Mouse (Mus musculus) neural tube, embryonic 14.5 days (tissue): ENCODE results near the gene Slc17a9. TPM values are rescaled to one million over a fixed set of nuclear protein-coding genes. Genes with fewer than 3 reads are reported as not detected.

Source experiments
- ATAC-seq: fragments of 200-750 bp; cut with Nextera tagmentation; 2 replicates; pipeline ENCODE4 v1.8.0; 2017; ENCODE audit warnings: low read depth, mild to moderate bottlenecking, moderate TSS enrichment, moderate library complexity
- H3K27ac ChIP-seq: fragments of 300-500 bp; sonication (generic); 2 replicates; pipeline ENCODE4 v1.5.1; 2014; ENCODE audit warnings: low read depth, mild to moderate bottlenecking, control low read depth, low read length, moderate library complexity, mixed read lengths
- H3K27me3 ChIP-seq: fragments of 300-500 bp; sonication (generic); 2 replicates; pipeline ENCODE4 v1.6.1; 2014; ENCODE audit warnings: low read length; ENCODE audit not compliant: control insufficient read depth, insufficient read depth
- H3K36me3 ChIP-seq: fragments of 300-500 bp; sonication (generic); 2 replicates; pipeline ENCODE4 v1.6.1; 2014; ENCODE audit warnings: low read length, mixed read lengths; ENCODE audit not compliant: control insufficient read depth, insufficient read depth
- H3K4me1 ChIP-seq: fragments of 300-500 bp; sonication (generic); 2 replicates; pipeline ENCODE4 v1.6.1; 2014; ENCODE audit warnings: low read length; ENCODE audit not compliant: control insufficient read depth, insufficient read depth
- H3K4me2 ChIP-seq: fragments of 300-500 bp; sonication (generic); 2 replicates; pipeline ENCODE4 v1.6.1; 2014; ENCODE audit warnings: mild to moderate bottlenecking, low read depth, low read length, control low read depth
- H3K4me3 ChIP-seq: fragments of 300-500 bp; sonication (generic); 2 replicates; pipeline ENCODE4 v1.5.1; 2014; ENCODE audit warnings: low read depth, low read length, control low read depth, mixed read lengths
- H3K9ac ChIP-seq: fragments of 300-500 bp; sonication (generic); replicated peaks from 2 replicates; pipeline ENCODE4 v1.6.1; 2014; ENCODE audit warnings: low read depth, mild to moderate bottlenecking, control low read depth, low read length, mixed read lengths
- H3K9me3 ChIP-seq: fragments of 300-500 bp; sonication (generic); 2 replicates; pipeline ENCODE4 v1.6.1; 2016; ENCODE audit warnings: low read length; ENCODE audit not compliant: control insufficient read depth
- WGBS: fragments of 180-500 bp; shearing (Covaris S2); extraction: QIAGEN DNeasy Blood & Tissue Kit; methylation state at CpG from one replicate; pipeline ENCODE4 v1.1.7; 2014; 5-methylcytosine and 5-hydroxymethylcytosine counted together
- polyA plus RNA-seq: library from polyadenylated mRNA; unstranded; fragments of >200 nt; fragmentation: Nextera tagmentation; extraction: Ambion mirVana; gene quantifications from 2 replicates; pipeline ENCODE4 v1.2.1, GENCODE M21; 2014

The Slc17a9 gene
- polyA plus RNA-seq, 1 experiment from 2014 or later: 0.21 TPM

DNA sequence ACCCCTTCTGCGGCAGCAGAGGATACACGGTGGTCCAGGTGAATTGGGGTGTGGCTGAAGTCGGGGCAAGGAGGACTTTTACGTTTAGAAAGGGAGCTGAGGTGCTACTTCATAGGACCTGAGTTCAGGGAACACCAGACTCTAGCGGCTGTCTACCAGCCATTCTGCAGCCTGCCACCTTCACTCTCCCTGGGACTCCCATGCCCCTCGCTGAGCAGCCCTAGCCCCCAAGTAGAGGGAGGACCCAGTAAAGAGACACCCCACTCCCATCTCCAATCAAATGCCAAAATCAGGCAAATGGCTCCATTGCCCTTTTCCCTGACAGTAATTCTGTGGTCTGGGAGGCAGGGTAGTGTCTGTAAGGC lies 333 bp downstream of the Slc17a9 start:
- 13% methylated on average over 6 of the region's 6 CpGs for WGBS
- no peak for ATAC-seq

DNA sequence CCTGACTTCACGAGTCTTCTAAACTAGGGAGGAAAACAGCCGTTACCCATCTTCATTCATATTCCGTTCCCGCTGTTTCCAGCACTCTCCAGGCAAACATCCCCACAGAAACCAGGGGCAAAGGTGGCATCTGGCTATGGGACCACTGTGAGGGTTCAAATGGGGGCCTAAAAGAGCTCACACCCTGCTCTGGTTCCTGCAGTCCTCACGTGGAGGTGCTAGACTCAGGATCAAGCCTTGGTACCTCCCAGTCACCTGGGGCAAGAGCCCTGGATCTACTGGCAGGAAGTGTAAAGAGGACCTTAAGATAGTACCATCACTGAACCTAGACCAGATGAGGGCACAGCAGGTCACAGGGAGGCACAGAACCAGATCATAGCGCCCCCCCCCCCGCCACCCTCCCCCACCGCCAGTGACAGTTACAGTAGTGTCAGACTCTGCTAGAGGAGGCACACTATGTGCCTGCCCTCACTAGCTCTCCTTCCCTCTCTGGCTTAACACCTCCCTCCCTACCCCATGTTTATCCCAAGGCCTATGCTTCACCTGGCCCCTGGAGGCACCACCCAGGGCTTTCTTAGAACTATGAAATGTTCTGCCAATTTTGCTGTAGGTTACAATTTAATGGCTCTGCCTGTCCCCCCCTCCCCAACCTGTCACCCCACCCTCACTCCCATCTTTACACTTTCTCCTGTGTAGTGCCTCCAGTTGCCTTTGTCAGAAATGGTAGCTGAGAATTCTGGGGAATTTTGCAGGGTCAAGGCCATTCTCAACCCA lies 980 bp downstream of the Slc17a9 start:
- WGBS: 37% methylated on average over 8 of the region's 8 CpGs
- ATAC-seq: no peak

More for the DNA sequence above, 333 bp downstream of the Slc17a9 start:
- Histone ChIP-seq H3K4me1 (no peaks in the 10 kb centered on the region), H3K9me3 (no peaks in the 10 kb centered on the region), H3K36me3 (peaks cover 28% of the 10 kb centered on the region), H3K9ac (no peak overlapping the region), H3K4me3 (no peak overlapping the region), H3K27ac (no peak overlapping the region), H3K27me3 (no peaks in the 10 kb centered on the region), H3K4me2 (no peak overlapping the region)

DNA sequence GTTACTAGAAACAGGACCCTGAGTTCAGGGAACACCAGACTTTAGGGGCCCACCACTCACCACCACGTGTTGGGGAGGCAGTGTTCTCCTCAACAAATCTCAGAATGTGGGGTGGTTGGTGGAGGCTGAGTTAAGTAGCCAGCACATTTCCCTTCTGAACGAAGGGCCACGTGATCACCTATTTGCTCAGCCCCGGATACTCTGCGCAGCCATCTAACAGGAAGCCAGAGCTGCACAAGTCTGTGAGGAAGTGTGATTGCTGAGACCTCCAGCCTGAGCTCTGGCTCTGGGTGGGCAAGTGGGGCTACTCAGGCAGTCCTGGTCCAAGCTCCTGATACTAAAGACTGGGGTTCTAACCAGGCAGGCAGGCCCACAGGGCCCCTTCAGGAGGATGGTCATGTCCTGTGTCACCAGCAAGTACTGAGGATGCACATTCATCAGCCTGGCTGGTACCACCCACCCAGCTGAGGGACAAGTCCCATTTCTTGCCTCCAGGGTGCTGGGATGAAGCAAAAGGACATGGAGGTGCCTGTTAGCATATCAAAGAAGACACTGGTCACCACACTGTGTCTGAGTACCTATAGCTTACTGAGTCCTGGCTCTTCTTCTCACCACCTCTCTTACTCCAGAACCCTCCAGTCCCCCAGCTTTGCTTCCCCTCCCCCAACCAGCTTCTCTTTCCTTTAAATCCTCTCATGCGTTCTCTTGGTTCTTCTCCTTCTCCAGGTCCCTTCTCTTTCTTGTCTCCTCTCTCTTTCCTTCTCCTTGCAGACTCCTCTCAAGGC lies 1.8 kb downstream of the Slc17a9 start:
- Histone ChIP-seq H3K4me1 (no peaks in the 10 kb centered on the region), H3K9ac (no peak overlapping the region), H3K27me3 (no peaks in the 10 kb centered on the region), H3K36me3 (peaks cover 14% of the 10 kb centered on the region), H3K4me2 (no peak overlapping the region), H3K9me3 (no peaks in the 10 kb centered on the region), H3K27ac (no peak overlapping the region), H3K4me3 (no peak overlapping the region)
- no peak for ATAC-seq
- 79% methylated on average over 6 of the region's 6 CpGs for WGBS

More for the DNA sequence above, 980 bp downstream of the Slc17a9 start:
- no peak overlapping the region for H3K9ac ChIP-seq
- no peak overlapping the region for H3K4me3 ChIP-seq
- H3K4me1 ChIP-seq: no peaks in the 10 kb centered on the region
- H3K9me3 ChIP-seq: no peaks in the 10 kb centered on the region
- no peak overlapping the region for H3K4me2 ChIP-seq
- no peaks in the 10 kb centered on the region for H3K27me3 ChIP-seq
- H3K27ac ChIP-seq: no peak overlapping the region
- peaks cover 23% of the 10 kb centered on the region for H3K36me3 ChIP-seq

DNA sequence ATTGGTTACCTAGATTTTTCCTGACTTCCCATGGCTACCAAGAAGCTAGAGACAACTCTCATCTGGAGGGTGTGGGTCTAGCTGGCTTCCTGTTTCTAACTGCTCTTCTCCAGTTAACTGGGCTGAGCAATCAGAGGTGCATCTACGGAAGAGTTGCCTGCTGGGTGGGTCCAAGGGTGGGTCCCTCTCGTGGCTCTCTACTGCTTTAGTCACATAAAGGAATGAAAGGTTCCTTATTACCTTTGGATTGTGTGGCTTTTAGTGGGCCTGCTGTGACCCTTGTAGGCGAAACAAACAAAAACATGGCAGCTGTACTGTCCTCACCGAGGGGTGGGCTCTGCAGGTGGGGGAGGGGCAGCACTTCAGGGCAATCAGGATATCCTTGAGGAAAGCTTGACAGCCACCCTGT lies 2.6 kb downstream of the Slc17a9 start:
- H3K4me2 ChIP-seq: no peak overlapping the region
- no peak for ATAC-seq
- H3K27ac ChIP-seq: no peak overlapping the region
- H3K9ac ChIP-seq: no peak overlapping the region
- 32% methylated on average over 4 of the region's 4 CpGs for WGBS
- no peaks in the 10 kb centered on the region for H3K4me1 ChIP-seq
- no peaks in the 10 kb centered on the region for H3K27me3 ChIP-seq
- H3K4me3 ChIP-seq: no peak overlapping the region
- H3K9me3 ChIP-seq: no peaks in the 10 kb centered on the region
- H3K36me3 ChIP-seq: peaks cover 9% of the 10 kb centered on the region

DNA sequence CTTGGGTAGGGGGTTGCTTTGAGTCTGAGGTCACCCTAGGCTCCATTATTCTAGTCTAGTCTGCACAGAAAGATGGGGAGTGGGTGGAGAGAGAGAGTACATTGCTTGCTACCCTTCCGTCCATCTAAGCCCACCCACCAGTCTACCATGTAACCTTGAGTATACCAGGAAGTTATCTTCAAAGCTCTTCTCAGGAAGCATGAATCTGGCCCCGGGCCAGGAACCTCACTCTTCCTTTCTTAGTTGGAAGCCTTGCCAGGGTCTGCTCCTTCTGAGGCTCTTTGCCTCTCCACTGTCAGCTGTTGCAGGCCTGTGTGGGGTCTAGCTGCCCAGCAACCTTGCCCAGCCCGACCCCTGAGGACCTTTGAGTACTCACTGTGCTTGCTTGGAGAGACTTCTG lies 6.0 kb downstream of the Slc17a9 start:
- 83% methylated on average over 3 of the region's 3 CpGs for WGBS
- H3K9me3 ChIP-seq: no peaks in the 10 kb centered on the region
- no peak for ATAC-seq
- H3K27ac ChIP-seq: no peak overlapping the region
- H3K4me3 ChIP-seq: no peak overlapping the region
- no peak overlapping the region for H3K9ac ChIP-seq
- H3K4me1 ChIP-seq: no peaks in the 10 kb centered on the region
- H3K27me3 ChIP-seq: no peaks in the 10 kb centered on the region
- H3K36me3 ChIP-seq: no peaks in the 10 kb centered on the region
- H3K4me2 ChIP-seq: no peak overlapping the region

DNA sequence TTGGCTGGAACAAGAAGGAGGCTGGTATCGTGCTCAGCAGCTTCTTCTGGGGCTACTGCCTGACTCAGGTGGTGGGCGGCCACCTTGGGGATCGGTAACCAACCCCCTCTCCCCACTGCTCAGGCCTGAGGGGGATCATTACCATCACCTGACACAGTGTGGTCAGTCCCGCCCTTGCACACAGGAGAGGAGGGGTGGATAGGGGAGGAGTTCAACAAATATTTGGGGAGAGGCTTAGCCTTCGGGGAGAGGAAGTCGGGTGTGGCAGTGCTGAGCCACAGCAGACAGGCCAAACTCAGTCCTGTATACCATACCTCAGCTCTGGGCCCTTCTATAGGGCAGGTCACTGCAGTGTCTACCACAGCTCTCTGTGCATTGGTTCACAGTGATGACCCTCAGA lies 6.9 kb downstream of the Slc17a9 start:
- no peak for ATAC-seq
- H3K27me3 ChIP-seq: no peaks in the 10 kb centered on the region
- WGBS: 73% methylated on average over 6 of the region's 6 CpGs

DNA sequence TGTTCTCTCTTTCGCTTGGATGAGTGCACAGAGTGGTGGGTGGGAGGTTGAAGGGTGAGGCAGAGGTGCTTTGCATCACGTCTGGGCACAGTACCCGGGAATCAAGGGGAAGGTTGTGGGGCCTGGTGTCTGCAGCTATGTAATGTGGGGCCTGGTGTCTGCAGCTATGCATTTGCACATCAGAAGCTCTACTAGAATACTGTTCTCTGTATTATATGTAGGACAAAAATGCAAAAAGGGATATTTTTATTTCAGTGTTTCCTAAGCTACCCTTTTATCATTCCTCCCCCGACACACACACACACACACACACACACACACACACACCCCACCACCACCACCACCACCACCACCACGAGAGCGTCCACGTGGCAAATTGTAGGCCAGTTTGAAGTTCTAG lies 10.2 kb downstream of the Slc17a9 start:
- H3K4me2 ChIP-seq: no peak overlapping the region
- WGBS: 90% methylated on average over 7 of the region's 7 CpGs
- ATAC-seq: no peak
- H3K9ac ChIP-seq: no peak overlapping the region
- H3K4me3 ChIP-seq: no peak overlapping the region
- no peak overlapping the region for H3K27ac ChIP-seq
- no peaks in the 10 kb centered on the region for H3K4me1 ChIP-seq
- no peaks in the 10 kb centered on the region for H3K36me3 ChIP-seq
- H3K27me3 ChIP-seq: no peaks in the 10 kb centered on the region
- H3K9me3 ChIP-seq: no peaks in the 10 kb centered on the region

More for the DNA sequence above, 6.9 kb downstream of the Slc17a9 start:
- Histone ChIP-seq H3K36me3 (no peaks in the 10 kb centered on the region), H3K9me3 (no peaks in the 10 kb centered on the region), H3K4me2 (no peak overlapping the region), H3K27ac (no peak overlapping the region), H3K9ac (no peak overlapping the region), H3K4me3 (no peak overlapping the region), H3K4me1 (no peaks in the 10 kb centered on the region)

DNA sequence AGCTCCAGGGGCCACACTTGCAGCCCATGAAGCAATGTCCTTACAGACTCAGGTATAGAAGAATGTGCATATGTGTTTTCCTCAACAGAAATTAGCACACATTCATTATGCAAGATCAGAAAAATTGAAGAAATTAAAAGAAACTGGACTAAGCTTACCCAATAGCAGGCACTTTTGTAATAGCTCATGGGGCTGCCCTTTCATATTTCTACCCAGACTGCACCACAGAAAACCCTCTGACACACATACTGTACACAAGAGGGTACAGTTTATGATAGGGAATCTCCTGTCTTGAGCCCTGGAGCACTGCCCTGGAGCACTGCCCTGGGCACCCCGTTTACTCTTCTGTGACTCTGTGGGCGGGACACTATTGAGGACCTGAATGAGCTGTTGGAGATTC lies 12.9 kb downstream of the Slc17a9 start:
- ATAC-seq: no peak
- no peak overlapping the region for H3K9ac ChIP-seq
- H3K4me1 ChIP-seq: no peaks in the 10 kb centered on the region
- H3K27ac ChIP-seq: no peak overlapping the region
- no peaks in the 10 kb centered on the region for H3K36me3 ChIP-seq
- H3K4me3 ChIP-seq: no peak overlapping the region
- no peak overlapping the region for H3K4me2 ChIP-seq
- H3K27me3 ChIP-seq: no peaks in the 10 kb centered on the region
- no peaks in the 10 kb centered on the region for H3K9me3 ChIP-seq
- 78% methylated on average over 2 of the region's 2 CpGs for WGBS

DNA sequence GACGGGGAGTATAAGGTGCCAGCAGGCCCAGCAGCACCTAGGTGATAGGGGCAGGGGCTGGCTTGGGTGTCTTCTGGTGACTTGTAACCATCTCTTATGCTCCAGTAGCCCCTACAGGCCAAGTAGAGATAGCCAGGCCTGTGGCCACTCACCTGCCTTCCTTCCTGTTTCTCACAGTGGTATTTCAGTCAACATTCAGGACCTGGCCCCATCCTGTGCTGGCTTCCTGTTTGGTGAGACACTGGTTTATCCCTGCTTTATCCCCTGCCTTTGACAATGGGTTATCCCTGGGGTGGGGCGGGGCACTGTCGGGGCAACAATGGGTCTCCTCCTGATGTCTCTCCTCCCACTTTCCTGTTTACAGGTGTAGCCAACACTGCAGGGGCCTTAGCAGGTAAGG lies 15.3 kb downstream of the Slc17a9 start:
- H3K27me3 ChIP-seq: no peaks in the 10 kb centered on the region
- H3K4me3 ChIP-seq: no peak overlapping the region
- no peak overlapping the region for H3K4me2 ChIP-seq
- H3K4me1 ChIP-seq: no peaks in the 10 kb centered on the region
- ATAC-seq: no peak
- no peak overlapping the region for H3K9ac ChIP-seq
- H3K27ac ChIP-seq: no peak overlapping the region
- WGBS: 32% methylated on average over 3 of the region's 3 CpGs
- no peaks in the 10 kb centered on the region for H3K9me3 ChIP-seq
- H3K36me3 ChIP-seq: no peaks in the 10 kb centered on the region
